In genomic region chr11:35224025-35224424, GRCm38 (mm10) we compare ENCODE assay signal across 16 mouse cellular contexts.
DNase-seq lines count a peak whose midpoint lies in the region; ATAC-seq and TF ChIP-seq lines count a peak whose summit lies in the region.
"Had no signal": no experiment of that assay in that cellular context is flagged by ENCODE, and none has a peak within 500 bp of the region (broad histone marks: within the 10 kb centered on the region; RNA-seq: fewer than 3 reads in every experiment).

No protein-coding gene starts in this region.

- 17% methylated on average over 4 of the region's 4 CpGs for WGBS in forebrain, embryonic 10.5 days
- 12% methylated on average over 4 of the region's 4 CpGs for WGBS in kidney, postnatal 0 days

- no peak for TF ChIP-seq POLR2A in brain, embryonic 14.5 days (IDR thresholded peaks at IDR 0.05; ENCODE audit: borderline replicate concordance, extremely low read depth, insufficient read depth, insufficient read length, poor library complexity, severe bottlenecking)

- H3K4me3 ChIP-seq in forebrain, embryonic 10.5 days, result no peak overlapping the region
- no peak overlapping the region for H3K4me3 ChIP-seq in kidney, postnatal 0 days (replicated peaks; ENCODE audit: low read depth, low read length)
- H3K4me3 ChIP-seq: erythroblast, embryonic 14.5 days; heart, adult 2 months; hindbrain, embryonic 15.5 days; limb, embryonic 13.5 days; liver, embryonic 15.5 days had no signal

- TF ChIP-seq CTCF in brain, embryonic 14.5 days (IDR thresholded peaks at IDR 0.05; ENCODE audit: borderline replicate concordance, extremely low read depth, insufficient read depth, insufficient read length), result no peak
- no peak for TF ChIP-seq CTCF in kidney, postnatal 0 days (IDR thresholded peaks at IDR 0.05; ENCODE audit: low read depth)

- ATAC-seq in kidney, postnatal 0 days (replicated peaks; ENCODE audit: low FRiP score, low read depth), result peak; percentile 85

- H3K4me2 ChIP-seq in kidney, postnatal 0 days (ENCODE audit: low read length), result no peak overlapping the region
- H3K4me2 ChIP-seq: hindbrain, embryonic 15.5 days; limb, embryonic 13.5 days; liver, embryonic 15.5 days; midbrain, embryonic 11.5 days had no signal

- no peaks in the 10 kb centered on the region for H3K9me3 ChIP-seq in forebrain, embryonic 10.5 days
- H3K9me3 ChIP-seq in kidney, postnatal 0 days (replicated peaks; ENCODE audit: low read length), result no peaks in the 10 kb centered on the region
- H3K9me3 ChIP-seq: hindbrain, embryonic 15.5 days; limb, embryonic 13.5 days; liver, embryonic 15.5 days had no signal

- no peaks in the 10 kb centered on the region for H3K36me3 ChIP-seq in forebrain, embryonic 10.5 days (replicated peaks)
- no peaks in the 10 kb centered on the region for H3K36me3 ChIP-seq in kidney, postnatal 0 days (ENCODE audit: insufficient read depth, low read length)
- H3K36me3 ChIP-seq: hindbrain, embryonic 15.5 days; limb, embryonic 13.5 days; liver, embryonic 15.5 days had no signal

- peaks cover 35% of the 10 kb centered on the region for H3K4me1 ChIP-seq in forebrain, embryonic 10.5 days
- no peaks in the 10 kb centered on the region for H3K4me1 ChIP-seq in kidney, postnatal 0 days (replicated peaks; ENCODE audit: insufficient read depth, low read length)
- H3K4me1 ChIP-seq: liver, embryonic 15.5 days had no signal

- H3K9ac ChIP-seq in kidney, postnatal 0 days (ENCODE audit: low read depth, low read length), result no peak overlapping the region
- H3K9ac ChIP-seq: hindbrain, embryonic 15.5 days; limb, embryonic 13.5 days; liver, embryonic 15.5 days had no signal

- peaks cover 13% of the 10 kb centered on the region for H3K27me3 ChIP-seq in forebrain, embryonic 10.5 days (ENCODE audit: poor library complexity, severe bottlenecking)
- no peaks in the 10 kb centered on the region for H3K27me3 ChIP-seq in kidney, postnatal 0 days (ENCODE audit: insufficient read depth, low read length)
- H3K27me3 ChIP-seq: limb, embryonic 13.5 days; liver, embryonic 15.5 days had no signal

- peak; percentile 18 for DNase-seq in kidney, adult 18-20 months
- DNase-seq in kidney, postnatal 25 days, result no peak
- DNase-seq in brain, embryonic 14.5 days (ENCODE audit: low read depth), result peak; percentile 81
- no peak for DNase-seq in forebrain, embryonic 10.5 days (ENCODE audit: extremely low spot score, low spot score)
- peak; percentile 62 for DNase-seq in kidney, postnatal 0 days (ENCODE audit: low spot score)
- no peak for DNase-seq in frontal cortex, postnatal 10 days (ENCODE audit: low spot score in 2 of 2)
- no peak for DNase-seq in gastrocnemius, postnatal 4 days (ENCODE audit: low spot score in 2 of 2)
- DNase-seq: adrenal gland, postnatal 36 days; cerebellum, postnatal 25 days; heart, adult 2 months; thymus, adult 2 months had no signal

- peak overlapping the region; percentile 69 for H3K27ac ChIP-seq in forebrain, embryonic 10.5 days
- peak overlapping the region; percentile 55; the same call in 1 of the 2 replicates for H3K27ac ChIP-seq in kidney, postnatal 0 days
- H3K27ac ChIP-seq: heart, adult 2 months; hindbrain, embryonic 15.5 days; limb, embryonic 13.5 days; liver, embryonic 15.5 days had no signal

Comparison
In these comparisons a context has a peak if more than half of its experiments do, and no peak if none do; other contexts are left out.
1. DNase-seq: peak in kidney, adult 18-20 months (single experiment), brain, embryonic 14.5 days (single experiment) and kidney, postnatal 0 days (single experiment); none in kidney, postnatal 25 days (0 of 2), forebrain, embryonic 10.5 days (single experiment), frontal cortex, postnatal 10 days (0 of 2) and gastrocnemius, postnatal 4 days (0 of 2).